Mouse (Mus musculus) liver, embryonic 14.5 days (tissue): Measurements from ENCODE around the gene E130208F15Rik.

Experiments
- CTCF ChIP-seq: IDR thresholded peaks from 2 replicates; pipeline ENCODE4 v1.5.1; 2016; ENCODE audit warnings: antibody characterized with exemption, low read depth, control low read depth
- EP300 ChIP-seq: IDR thresholded peaks from 2 replicates; pipeline ENCODE4 v1.6.1; 2016; ENCODE audit warnings: antibody characterized with exemption, low read depth

DNA sequence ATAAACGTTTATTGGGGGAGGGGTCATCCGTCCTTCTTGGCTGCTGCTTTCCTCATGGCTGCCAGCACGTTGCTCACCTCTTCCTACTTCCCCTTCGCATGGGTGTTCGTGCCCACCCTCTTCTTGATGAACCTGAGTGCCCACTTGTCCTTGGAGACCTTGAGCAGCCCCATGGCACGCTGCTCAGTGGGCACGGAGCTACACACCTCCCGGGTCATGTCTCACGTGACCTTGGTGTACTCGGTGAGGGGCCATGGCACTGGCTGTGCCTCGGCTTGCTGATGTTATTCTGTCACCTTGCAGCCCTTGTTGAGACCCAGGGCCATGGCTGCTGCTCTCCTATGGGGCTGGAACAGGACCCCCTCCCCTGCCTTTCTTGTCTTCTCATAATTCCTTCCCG lies 11.4 kb upstream of the E130208F15Rik start:
- no peak for TF ChIP-seq EP300
- no peak for TF ChIP-seq CTCF
